Mouse (Mus musculus): ENCODE data around the gene G6pc2.

The G6pc2 gene

DNA sequence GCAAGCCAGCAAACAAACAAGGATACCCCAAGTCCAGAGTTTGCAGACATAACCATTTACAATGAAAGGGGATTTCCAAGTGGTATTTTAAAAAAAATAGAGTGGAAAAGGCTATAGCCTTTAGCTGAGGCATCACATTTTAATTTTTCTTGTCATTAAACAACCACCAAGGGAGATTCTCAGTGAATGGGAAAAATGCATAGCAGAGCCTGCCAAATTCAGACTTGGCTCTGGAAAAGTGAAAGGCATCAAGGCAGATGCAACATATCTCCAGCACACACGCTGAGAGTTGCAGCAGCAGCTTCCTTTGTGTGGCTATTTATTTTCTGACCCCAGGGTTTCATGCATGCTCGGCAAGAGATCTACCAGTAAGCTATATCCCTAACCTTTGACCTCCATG, 34.1 kb downstream of the G6pc2 start:
- no peak for DNase-seq

DNA sequence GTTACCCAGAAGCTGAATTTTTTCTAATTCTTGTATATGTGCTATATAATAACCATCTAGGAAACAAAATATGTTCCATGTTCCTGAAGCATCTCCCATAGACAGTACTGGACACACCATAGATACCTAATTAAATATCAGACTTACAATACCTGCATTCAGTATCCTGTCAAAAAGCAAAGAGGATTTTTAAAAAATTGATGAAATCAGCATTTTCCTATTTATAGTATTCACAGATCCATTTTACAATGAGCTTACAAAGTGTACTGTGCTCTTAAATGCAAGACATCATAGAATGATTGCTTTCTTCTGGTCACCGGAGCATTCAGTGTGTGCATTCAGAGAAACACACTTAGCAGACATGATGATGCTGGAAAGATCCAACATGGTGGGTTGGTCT, 36.2 kb downstream of the G6pc2 start:
- no peak for DNase-seq

- DNase-seq: no peak
These were observed 37.4 kb downstream of the G6pc2 start for GRCm38 (mm10) chr2:69248221-69248755.

- DNase-seq: no peak
These were observed 53.3 kb downstream of the G6pc2 start for GRCm38 (mm10) chr2:69264069-69264618.

GRCm38 (mm10) chr2:69275875-69276274, 65.0 kb downstream of the G6pc2 start:
- no peak for DNase-seq

Measured in thymus, postnatal 4 days (tissue).